Mouse (Mus musculus): ENCODE measurements at regions not wholly inside any gene's neighbourhood (a gene's known extent, or its start where the extent isn't known, plus 50 kb on each side); places are given as distances from the start of the nearest gene placed in this dataset.

DNA sequence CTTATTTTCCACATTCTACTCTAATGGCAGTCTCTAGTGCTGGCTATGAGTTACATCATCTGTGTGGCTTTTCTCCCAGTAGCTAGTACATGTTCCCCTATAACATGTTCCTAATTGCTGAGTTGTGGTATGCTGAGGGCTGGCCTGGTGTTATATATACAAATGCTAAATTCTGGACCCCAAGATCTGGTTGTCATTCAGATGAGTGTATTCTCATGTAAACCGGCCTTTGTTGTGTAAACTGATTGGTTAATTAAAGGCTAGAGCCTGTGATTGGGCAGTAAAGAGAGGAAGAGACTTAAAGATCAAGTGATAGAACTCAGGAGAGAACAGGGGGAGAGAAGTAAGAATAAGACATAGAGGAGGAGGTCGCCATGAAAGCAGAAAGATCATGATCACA is 102.6 kb downstream of the Zfp36l1 start:
- TF ChIP-seq POLR2A (IDR thresholded peaks at IDR 0.05; ENCODE audit: low read depth, low read length) (no peak), CTCF (IDR thresholded peaks at IDR 0.05; ENCODE audit: extremely low read depth, insufficient read length, insufficient replicate concordance, low read depth, low read length) (no peak)
- H3K4me3 ChIP-seq (ENCODE audit: low read depth, low read length) = no peak overlapping the region
- H3K27me3 ChIP-seq (ENCODE audit: control insufficient read depth, insufficient read depth, low read length) = no peaks in the 10 kb centered on the region
- 73% methylated on average over 2 of the region's 2 CpGs for WGBS
- H3K27ac ChIP-seq (ENCODE audit: insufficient read depth, low read depth, low read length) = no peak overlapping the region
- no peaks in the 10 kb centered on the region for H3K4me1 ChIP-seq (ENCODE audit: control insufficient read depth, insufficient read depth, insufficient read length, low read length)
- H3K36me3 ChIP-seq (ENCODE audit: control insufficient read depth, insufficient read depth, low read length) = no peaks in the 10 kb centered on the region

DNA sequence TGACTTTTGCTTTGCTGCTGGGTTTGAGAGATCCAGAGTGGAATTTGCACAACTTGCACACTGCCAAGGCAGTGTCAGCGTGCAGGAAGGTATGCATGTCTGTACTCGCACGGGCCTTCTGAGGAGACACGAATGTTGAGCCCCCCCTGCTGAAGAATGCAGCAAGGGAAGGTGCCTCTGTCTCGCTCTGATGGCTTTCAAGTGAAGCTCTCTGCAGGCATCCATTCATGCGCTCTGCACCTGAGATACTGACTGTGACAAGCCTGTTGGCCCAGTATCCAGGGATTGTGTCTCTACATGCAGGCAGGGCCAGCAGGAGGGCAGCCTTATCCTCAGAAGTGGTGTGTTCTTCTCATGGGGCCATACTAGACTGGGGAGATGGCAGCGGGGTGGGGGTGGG is 105.0 kb downstream of the Zfp36l1 start:
- H3K4me1 ChIP-seq (ENCODE audit: control insufficient read depth, insufficient read depth, insufficient read length, low read length) = no peaks in the 10 kb centered on the region
- no peaks in the 10 kb centered on the region for H3K36me3 ChIP-seq (ENCODE audit: control insufficient read depth, insufficient read depth, low read length)
- no peak overlapping the region for H3K27ac ChIP-seq (ENCODE audit: insufficient read depth, low read depth, low read length)
- 86% methylated on average over 7 of the region's 7 CpGs for WGBS
- H3K27me3 ChIP-seq (ENCODE audit: control insufficient read depth, insufficient read depth, low read length) = no peaks in the 10 kb centered on the region
- TF ChIP-seq CTCF (IDR thresholded peaks at IDR 0.05; ENCODE audit: extremely low read depth, insufficient read length, insufficient replicate concordance, low read depth, low read length) (no peak), POLR2A (IDR thresholded peaks at IDR 0.05; ENCODE audit: low read depth, low read length) (no peak)
- no peak overlapping the region for H3K4me3 ChIP-seq (ENCODE audit: low read depth, low read length)

DNA sequence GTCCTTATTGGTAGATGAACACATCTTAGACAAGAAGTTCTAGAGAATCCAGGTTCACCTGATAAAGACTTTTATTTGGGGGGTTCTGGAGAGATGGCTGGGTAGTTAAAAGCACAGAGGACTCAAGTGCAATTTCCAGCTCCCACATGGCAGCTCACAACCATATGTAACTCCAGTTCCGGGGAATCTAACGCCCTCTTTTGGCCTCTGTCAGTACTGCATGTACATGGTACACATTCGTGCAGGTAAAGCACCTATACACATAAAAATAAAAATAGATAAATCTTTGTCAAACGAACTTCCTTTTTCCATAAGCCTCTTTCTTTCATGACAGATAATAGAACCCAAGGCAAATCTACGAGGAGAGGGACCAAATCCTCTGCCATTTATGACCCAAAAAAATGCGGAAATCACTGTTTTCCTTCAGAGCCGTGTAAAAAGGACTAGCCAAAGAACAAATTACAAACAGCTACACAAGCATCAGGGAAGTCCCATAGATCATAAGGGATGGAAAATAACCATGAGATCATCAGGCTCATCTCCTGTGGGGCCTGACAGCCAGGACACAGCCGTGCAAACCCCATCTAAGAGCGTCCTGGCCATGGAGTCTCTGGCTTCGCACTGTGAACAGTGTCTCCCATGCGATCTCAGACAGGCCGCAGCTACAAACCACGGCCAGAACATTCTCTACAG is 107.4 kb downstream of the Zfp36l1 start:
- no peak overlapping the region for H3K27ac ChIP-seq (ENCODE audit: insufficient read depth, low read depth, low read length)

DNA sequence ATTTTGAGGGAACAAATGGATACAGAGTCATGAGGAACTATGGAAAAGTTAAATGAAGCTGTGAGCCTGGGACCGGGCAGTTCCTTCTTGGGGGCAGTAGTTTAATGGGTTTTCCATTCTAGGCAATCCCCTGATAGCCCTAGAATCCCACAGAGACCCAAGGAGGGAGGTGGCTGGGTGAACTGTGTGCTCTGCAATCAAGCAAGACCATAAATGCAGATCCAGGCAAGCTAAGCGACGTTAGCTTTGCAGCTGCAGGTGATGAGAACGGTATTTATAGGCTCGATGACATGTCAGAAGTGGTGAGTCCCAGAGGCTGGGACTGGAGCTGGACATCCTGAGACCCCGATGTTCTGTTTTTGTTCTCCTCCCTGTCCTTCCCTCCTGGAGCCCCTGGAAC is 108.2 kb downstream of the Zfp36l1 start:
- TF ChIP-seq POLR2A (IDR thresholded peaks at IDR 0.05; ENCODE audit: low read depth, low read length) (no peak), CTCF (IDR thresholded peaks at IDR 0.05; ENCODE audit: extremely low read depth, insufficient read length, insufficient replicate concordance, low read depth, low read length) (no peak)
- H3K27ac ChIP-seq (ENCODE audit: insufficient read depth, low read depth, low read length) = no peak overlapping the region
- H3K36me3 ChIP-seq (ENCODE audit: control insufficient read depth, insufficient read depth, low read length) = no peaks in the 10 kb centered on the region
- peaks cover 8% of the 10 kb centered on the region for H3K4me1 ChIP-seq (ENCODE audit: control insufficient read depth, insufficient read depth, insufficient read length, low read length)
- no peaks in the 10 kb centered on the region for H3K27me3 ChIP-seq (ENCODE audit: control insufficient read depth, insufficient read depth, low read length)
- 45% methylated on average over 6 of the region's 6 CpGs for WGBS
- no peak overlapping the region for H3K4me3 ChIP-seq (ENCODE audit: low read depth, low read length)

More for the DNA sequence above, 107.4 kb downstream of the Zfp36l1 start:
- no peak for TF ChIP-seq CTCF (IDR thresholded peaks at IDR 0.05; ENCODE audit: extremely low read depth, insufficient read length, insufficient replicate concordance, low read depth, low read length)
- TF ChIP-seq POLR2A (IDR thresholded peaks at IDR 0.05; ENCODE audit: low read depth, low read length) = no peak
- peaks cover 8% of the 10 kb centered on the region for H3K4me1 ChIP-seq (ENCODE audit: control insufficient read depth, insufficient read depth, insufficient read length, low read length)
- H3K27me3 ChIP-seq (ENCODE audit: control insufficient read depth, insufficient read depth, low read length) = no peaks in the 10 kb centered on the region
- WGBS = 84% methylated on average over 13 of the region's 13 CpGs
- no peak overlapping the region for H3K4me3 ChIP-seq (ENCODE audit: low read depth, low read length)
- H3K36me3 ChIP-seq (ENCODE audit: control insufficient read depth, insufficient read depth, low read length) = no peaks in the 10 kb centered on the region

DNA sequence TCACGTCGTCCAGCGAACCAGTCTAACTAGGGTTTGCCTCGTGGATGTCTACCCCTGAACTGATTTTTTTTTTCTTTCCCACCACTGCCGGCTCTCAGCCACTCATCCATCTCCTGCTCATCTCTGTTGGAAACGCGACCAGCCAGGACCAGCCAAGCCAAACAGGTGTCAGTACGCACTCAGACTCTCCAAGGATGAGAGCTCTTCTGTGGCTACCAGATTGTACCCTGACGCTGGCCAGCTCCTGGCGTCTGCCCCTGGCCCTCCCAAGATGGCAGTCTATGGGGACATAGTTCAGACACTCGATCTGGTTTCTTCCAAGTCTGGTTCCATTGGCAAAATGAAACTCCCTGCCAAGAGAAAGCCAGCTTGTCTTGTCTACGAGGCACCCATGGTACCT is 109.3 kb downstream of the Zfp36l1 start:
- Histone ChIP-seq H3K27me3 (ENCODE audit: control insufficient read depth, insufficient read depth, low read length) (no peaks in the 10 kb centered on the region), H3K4me3 (ENCODE audit: low read depth, low read length) (no peak overlapping the region), H3K27ac (ENCODE audit: insufficient read depth, low read depth, low read length) (no peak overlapping the region), H3K4me1 (ENCODE audit: control insufficient read depth, insufficient read depth, insufficient read length, low read length) (peaks cover 8% of the 10 kb centered on the region), H3K36me3 (ENCODE audit: control insufficient read depth, insufficient read depth, low read length) (no peaks in the 10 kb centered on the region)
- TF ChIP-seq POLR2A (IDR thresholded peaks at IDR 0.05; ENCODE audit: low read depth, low read length) (no peak), CTCF (IDR thresholded peaks at IDR 0.05; ENCODE audit: extremely low read depth, insufficient read length, insufficient replicate concordance, low read depth, low read length) (no peak)
- WGBS = 95% methylated on average over 12 of the region's 12 CpGs

DNA sequence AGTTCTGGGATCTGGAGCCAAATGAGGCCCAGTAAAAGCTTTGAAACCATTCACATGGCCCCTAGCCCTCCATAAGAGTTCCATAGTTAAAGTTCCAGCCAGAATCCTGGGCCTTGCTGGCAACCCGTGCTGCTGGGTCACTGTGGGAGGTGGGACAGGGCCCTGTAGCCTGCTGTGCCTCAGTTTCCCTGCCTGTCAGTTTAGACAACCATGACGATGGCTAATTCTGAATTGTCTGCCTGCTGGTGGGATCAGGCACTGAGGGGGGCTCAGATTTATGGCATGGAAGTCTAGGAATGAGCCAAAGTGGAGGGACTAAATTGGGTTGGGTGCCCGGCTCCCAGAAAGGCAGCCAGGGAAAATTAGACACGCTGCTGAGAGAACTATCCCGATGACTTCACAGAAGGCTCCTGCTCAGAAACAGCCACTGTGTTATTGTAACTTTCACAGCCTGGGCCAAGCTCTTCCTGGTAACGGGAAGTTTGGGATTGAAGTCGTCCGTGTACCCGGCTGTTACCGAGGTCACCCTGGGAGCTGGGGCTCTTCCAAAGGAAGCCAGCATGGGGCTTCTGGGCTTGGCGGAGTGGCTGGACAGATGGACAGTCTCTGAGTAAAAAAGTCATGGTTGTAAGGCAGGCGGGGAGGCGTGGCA is 110.2 kb downstream of the Zfp36l1 start:
- WGBS = 88% methylated on average over 13 of the region's 13 CpGs
- peaks cover 8% of the 10 kb centered on the region for H3K4me1 ChIP-seq (ENCODE audit: control insufficient read depth, insufficient read depth, insufficient read length, low read length)
- H3K27me3 ChIP-seq (ENCODE audit: control insufficient read depth, insufficient read depth, low read length) = no peaks in the 10 kb centered on the region
- TF ChIP-seq POLR2A (IDR thresholded peaks at IDR 0.05; ENCODE audit: low read depth, low read length) (no peak), CTCF (IDR thresholded peaks at IDR 0.05; ENCODE audit: extremely low read depth, insufficient read length, insufficient replicate concordance, low read depth, low read length) (no peak)
- no peak overlapping the region for H3K27ac ChIP-seq (ENCODE audit: insufficient read depth, low read depth, low read length)
- no peak overlapping the region for H3K4me3 ChIP-seq (ENCODE audit: low read depth, low read length)
- no peaks in the 10 kb centered on the region for H3K36me3 ChIP-seq (ENCODE audit: control insufficient read depth, insufficient read depth, low read length)

DNA sequence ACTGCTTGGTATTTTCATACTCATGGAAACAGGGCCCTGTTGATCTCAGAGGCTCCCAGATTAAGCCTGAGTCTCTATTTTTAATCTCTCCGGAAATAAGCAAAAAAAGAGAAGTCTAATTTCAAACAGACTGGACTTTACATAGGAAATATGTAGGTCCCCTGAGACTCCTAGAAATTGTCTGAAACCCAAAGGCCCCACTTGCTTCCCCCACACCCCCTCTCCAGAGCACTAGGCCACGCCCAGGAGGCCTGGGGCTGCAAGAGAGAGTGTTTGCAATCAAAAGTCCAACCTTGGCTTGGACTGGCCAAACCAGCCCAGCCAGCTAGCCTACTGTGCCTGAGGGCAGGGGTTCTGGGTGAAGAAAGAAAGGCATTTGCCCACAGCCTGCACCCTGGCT is 111.0 kb downstream of the Zfp36l1 start:
- Histone ChIP-seq H3K4me1 (ENCODE audit: control insufficient read depth, insufficient read depth, insufficient read length, low read length) (peaks cover 8% of the 10 kb centered on the region), H3K4me3 (ENCODE audit: low read depth, low read length) (no peak overlapping the region), H3K36me3 (ENCODE audit: control insufficient read depth, insufficient read depth, low read length) (no peaks in the 10 kb centered on the region), H3K27ac (ENCODE audit: insufficient read depth, low read depth, low read length) (no peak overlapping the region), H3K27me3 (ENCODE audit: control insufficient read depth, insufficient read depth, low read length) (no peaks in the 10 kb centered on the region)
- TF ChIP-seq CTCF (IDR thresholded peaks at IDR 0.05; ENCODE audit: extremely low read depth, insufficient read length, insufficient replicate concordance, low read depth, low read length) = no peak
- no peak for TF ChIP-seq POLR2A (IDR thresholded peaks at IDR 0.05; ENCODE audit: low read depth, low read length)
- whole genome bisulfite sequencing = 37% methylated on average over 2 of the region's 2 CpGs

Data from small intestine, adult 2 months (tissue).